Mouse (Mus musculus) spleen, adult 10 weeks (tissue): ENCODE measurements around the gene Cnnm4. TPM values are rescaled to one million over a fixed set of nuclear protein-coding genes. Genes with fewer than 3 reads are reported as not detected.

Experiments used
- polyA plus RNA-seq: library from polyadenylated mRNA; stranded (reverse); fragments of 350-450 nt; fragmentation: Illumina TruSeq; extraction: RNeasy Lipid Tissue Mini Kit (QIAGEN cat#74804); gene quantifications from one replicate; pipeline ENCODE4 v1.2.3, GENCODE M21; 2015; ENCODE audit warnings: low replicate concordance; ENCODE audit not compliant: insufficient read depth

Cnnm4 gene
- 5.4 TPM for polyA plus RNA-seq

DNA sequence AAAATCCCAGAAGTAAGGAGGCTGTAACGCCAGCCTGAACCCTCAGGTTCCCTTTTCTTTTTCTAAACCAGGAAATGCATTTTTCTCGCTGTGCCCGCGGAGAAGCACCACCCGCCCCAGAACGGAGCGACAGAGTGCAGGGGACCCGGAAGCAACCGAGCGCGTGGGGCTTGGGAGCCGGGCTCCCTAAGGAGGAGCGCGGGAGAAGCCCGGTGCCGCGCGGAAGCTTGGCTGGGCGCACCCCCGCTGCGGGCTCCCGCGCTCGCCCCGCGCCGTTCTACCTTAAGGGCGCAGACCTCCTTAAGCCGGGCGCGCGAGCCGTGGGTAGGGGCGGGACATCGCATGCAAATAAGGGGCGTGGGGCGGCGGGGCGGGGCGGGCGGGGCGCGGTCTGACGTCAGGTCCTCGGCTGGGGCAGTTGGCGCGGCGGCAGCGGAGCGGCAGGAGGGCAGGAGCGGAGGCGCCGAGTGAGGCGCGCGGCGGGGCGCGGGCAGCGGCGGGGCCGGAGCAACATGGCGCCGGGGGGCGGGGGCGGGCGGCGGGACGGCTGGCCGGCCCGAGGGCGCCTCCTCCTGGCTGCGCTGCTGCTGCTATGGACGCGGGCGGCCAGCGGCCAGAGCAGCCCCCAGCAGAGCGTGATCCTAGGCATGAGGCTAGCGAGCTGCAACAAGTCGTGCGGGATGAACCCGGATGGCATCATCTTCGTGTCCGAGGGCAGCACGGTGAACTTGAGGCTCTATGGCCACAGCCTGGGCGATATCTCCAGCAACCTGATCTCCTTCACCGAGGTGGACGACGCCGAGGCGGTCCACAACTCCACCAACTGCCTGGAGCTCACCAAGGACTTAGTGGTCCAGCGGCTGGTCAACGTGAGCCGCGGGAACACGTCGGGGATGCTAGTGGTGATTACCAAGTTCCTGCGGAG, at the start of gene Cnnm4:
Gene Cnnm4 (plus strand): TSS at position 440 of the 925 bp plus-strand sequence.

GRCm38 (mm10) chr1:36444471-36445464, 26.7 kb upstream of the Cnnm4 start, which contains the start of gene Lman2l:
Lman2l (minus strand) TSS chr1:36445271.

GRCm38 (mm10) chr1:36511289-36512021, 40.0 kb downstream of the Cnnm4 start, which contains the start of gene Cnnm3:
Cnnm3 (plus strand) TSS chr1:36511867.

GRCm38 (mm10) chr1:36536783-36537182, 65.4 kb downstream of the Cnnm4 start, which contains the start of gene Ankrd23:
Ankrd23 (minus strand) TSS chr1:36536883.

DNA sequence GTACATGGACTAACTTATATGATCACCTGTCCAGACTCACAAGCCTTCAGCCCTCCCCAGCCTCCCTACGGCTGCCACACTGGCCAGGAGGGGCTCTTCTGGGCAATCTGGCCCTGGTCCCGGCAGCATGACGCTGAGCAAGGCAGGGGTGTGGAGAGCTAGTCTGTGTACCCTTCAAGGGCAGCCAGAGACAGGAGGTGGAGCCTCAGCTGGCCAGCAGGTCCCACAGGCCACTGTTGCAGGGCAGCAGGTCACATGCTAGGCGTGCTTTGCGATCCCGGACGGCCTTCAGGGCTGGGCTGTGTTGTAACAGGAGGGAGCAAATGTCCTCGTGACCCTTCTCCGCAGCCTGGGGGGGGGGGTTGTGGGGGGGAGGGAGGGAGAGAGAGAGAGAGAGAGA, 67.8 kb downstream of the Cnnm4 start, which contains the start of gene Gm42417:
Gene Gm42417 (minus strand): TSS at position 244 of the 400 bp plus-strand sequence.

GRCm38 (mm10) chr1:36546888-36547471, 75.6 kb downstream of the Cnnm4 start, which contains the start of gene Ankrd39:
Ankrd39 (minus strand) TSS chr1:36547445.

Other genes with a start within 250 kb of the Cnnm4 start
- gene Uggt1, start 226.9 kb upstream of the Cnnm4 start, polyA plus RNA-seq, result 62.9 TPM
- gene Neurl3, start 196.9 kb upstream of the Cnnm4 start, polyA plus RNA-seq, result 166 TPM
- 18.2 TPM for gene Arid5a, start 163.9 kb upstream of the Cnnm4 start, polyA plus RNA-seq
- gene Kansl3, start 102.4 kb upstream of the Cnnm4 start, polyA plus RNA-seq, result 39.1 TPM
- not detected for gene Fer1l5, start 99.3 kb upstream of the Cnnm4 start, polyA plus RNA-seq
- 30.2 TPM for gene Lman2l, start 26.3 kb upstream of the Cnnm4 start, polyA plus RNA-seq
- gene Cnnm3, start 40.2 kb downstream of the Cnnm4 start, polyA plus RNA-seq, result 9.5 TPM
- 18.8 TPM for gene Ankrd23, start 65.3 kb downstream of the Cnnm4 start, polyA plus RNA-seq
- 0.57 TPM for gene Gm42417, start 67.8 kb downstream of the Cnnm4 start, polyA plus RNA-seq
- gene Ankrd39, start 75.8 kb downstream of the Cnnm4 start, polyA plus RNA-seq, result 9.2 TPM
- 7.5 TPM for gene Sema4c, start 86.7 kb downstream of the Cnnm4 start, polyA plus RNA-seq
- 0.30 TPM for gene Fam178b, start 211.6 kb downstream of the Cnnm4 start, polyA plus RNA-seq
- gene Cox5b, start 219.8 kb downstream of the Cnnm4 start, polyA plus RNA-seq, result 227 TPM
- gene 4933424G06Rik, start 238.5 kb downstream of the Cnnm4 start, polyA plus RNA-seq, result not detected
- gene Actr1b, start 242.8 kb downstream of the Cnnm4 start, polyA plus RNA-seq, result 49.8 TPM